Mouse (Mus musculus): ENCODE results near the gene Hpcal1.

Hpcal1 gene

GRCm38 (mm10) chr12:17688913-17689312 lies 1.7 kb upstream of the Hpcal1 start:
- DNase-seq, result no peak

- peak; percentile 16 for DNase-seq
Measured at GRCm38 (mm10) chr12:17689931-17690563, 609 bp upstream of the Hpcal1 start.

GRCm38 (mm10) chr12:17691320-17691876 lies 742 bp downstream of the Hpcal1 start:
- no peak for DNase-seq

- DNase-seq, result peak; percentile 24
Measured at GRCm38 (mm10) chr12:17691891-17692321, 1.2 kb downstream of the Hpcal1 start.

- no peak for DNase-seq
Measured at GRCm38 (mm10) chr12:17692356-17692755, 1.7 kb downstream of the Hpcal1 start.

- DNase-seq, result no peak
Measured at GRCm38 (mm10) chr12:17692953-17693352, 2.3 kb downstream of the Hpcal1 start.

GRCm38 (mm10) chr12:17694589-17695115 lies 4.0 kb downstream of the Hpcal1 start:
- DNase-seq, result no peak

GRCm38 (mm10) chr12:17696395-17696794 lies 5.7 kb downstream of the Hpcal1 start:
- DNase-seq, result no peak

GRCm38 (mm10) chr12:17698934-17699333 lies 8.3 kb downstream of the Hpcal1 start:
- DNase-seq, result no peak

GRCm38 (mm10) chr12:17699480-17699879 lies 8.8 kb downstream of the Hpcal1 start:
- DNase-seq, result no peak

GRCm38 (mm10) chr12:17701131-17701720 lies 10.6 kb downstream of the Hpcal1 start:
- no peak for DNase-seq

GRCm38 (mm10) chr12:17701795-17702194 lies 11.1 kb downstream of the Hpcal1 start:
- DNase-seq, result no peak

GRCm38 (mm10) chr12:17702257-17702943 lies 11.7 kb downstream of the Hpcal1 start:
- no peak for DNase-seq

GRCm38 (mm10) chr12:17702944-17703335 lies 12.3 kb downstream of the Hpcal1 start:
- no peak for DNase-seq

- DNase-seq, result no peak
Measured at GRCm38 (mm10) chr12:17703866-17704265, 13.2 kb downstream of the Hpcal1 start.

GRCm38 (mm10) chr12:17707472-17707871 lies 16.8 kb downstream of the Hpcal1 start:
- no peak for DNase-seq

GRCm38 (mm10) chr12:17709451-17709850 lies 18.8 kb downstream of the Hpcal1 start:
- no peak for DNase-seq

- DNase-seq, result no peak
Measured at GRCm38 (mm10) chr12:17709926-17710746, 19.5 kb downstream of the Hpcal1 start.

GRCm38 (mm10) chr12:17710747-17711092 lies 20.1 kb downstream of the Hpcal1 start:
- DNase-seq, result no peak

- no peak for DNase-seq
Measured at GRCm38 (mm10) chr12:17711731-17712388, 21.2 kb downstream of the Hpcal1 start.

- no peak for DNase-seq
Measured at GRCm38 (mm10) chr12:17712571-17712970, 21.9 kb downstream of the Hpcal1 start.

Data from right cerebral cortex, postnatal 25 days (tissue).